In the genomic region with DNA sequence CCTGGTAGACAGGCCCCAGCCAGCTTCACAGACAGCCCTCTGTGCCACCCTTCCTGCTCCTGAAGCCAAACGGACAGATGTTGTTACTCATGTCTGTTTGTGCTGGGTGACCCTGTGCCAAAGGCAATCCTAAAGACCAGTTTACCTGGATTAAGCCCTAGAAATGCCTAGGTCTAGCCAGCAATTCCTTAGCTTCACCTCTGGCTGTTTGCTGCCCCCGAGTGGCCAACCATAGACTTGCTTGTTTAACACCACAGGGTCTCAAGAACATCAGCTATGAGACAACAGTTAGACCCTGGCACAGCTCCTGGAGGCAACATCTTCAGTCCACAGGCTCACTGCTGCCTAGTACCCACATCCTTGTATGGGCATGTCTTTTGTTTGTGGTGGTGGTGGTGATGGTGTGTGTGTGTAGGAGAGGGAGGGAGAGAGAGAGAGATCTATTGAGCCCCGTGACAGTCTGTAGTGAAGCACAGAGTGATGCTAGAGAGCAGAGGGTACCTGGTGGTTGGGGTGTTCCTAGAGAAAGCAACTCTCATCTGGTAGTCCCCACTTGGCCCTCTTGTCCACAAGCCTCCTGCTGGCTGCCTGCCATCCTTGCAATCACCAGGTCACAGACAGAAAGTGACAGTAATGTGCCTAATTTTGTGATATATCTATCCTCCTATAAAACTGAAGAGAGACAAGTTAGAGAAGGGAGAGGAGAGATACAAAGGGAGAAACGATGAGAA, we compare ENCODE assay signal across 9 mouse cellular contexts. TPM values are rescaled to one million over a fixed set of nuclear protein-coding genes. Genes with fewer than 3 reads are reported as not detected.
DNase-seq lines count a peak whose midpoint lies in the region; ATAC-seq and TF ChIP-seq lines count a peak whose summit lies in the region.
"Had no signal": no experiment of that assay in that cellular context is flagged by ENCODE, and none has a peak within 500 bp of the region (broad histone marks: within the 10 kb centered on the region; RNA-seq: fewer than 3 reads in every experiment).

No protein-coding gene starts in this region.

- no peaks in the 10 kb centered on the region for H3K4me1 ChIP-seq in embryonic facial prominence, embryonic 10.5 days
- no peaks in the 10 kb centered on the region for H3K4me1 ChIP-seq in heart, postnatal 0 days (ENCODE audit: control insufficient read depth, insufficient read depth)
- H3K4me1 ChIP-seq in lung, embryonic 16.5 days (replicated peaks; ENCODE audit: control insufficient read depth, insufficient read depth, low read length), result peaks cover 4% of the 10 kb centered on the region; the same call in 1 of the 2 replicates
- H3K4me1 ChIP-seq: heart, embryonic 15.5 days had no signal

- H3K36me3 ChIP-seq in embryonic facial prominence, embryonic 10.5 days (replicated peaks), result peaks cover 27% of the 10 kb centered on the region
- peaks cover 13% of the 10 kb centered on the region for H3K36me3 ChIP-seq in heart, postnatal 0 days (replicated peaks; ENCODE audit: control insufficient read depth, insufficient read depth, low read length)
- peaks cover 4% of the 10 kb centered on the region; the same call in 1 of the 2 replicates for H3K36me3 ChIP-seq in lung, embryonic 16.5 days (ENCODE audit: control insufficient read depth, insufficient read depth, low read length)

- ATAC-seq in CD4-positive, CD25-positive, alpha-beta regulatory T cell, adult 4 months, result peak; percentile 45
- peak; percentile 63 for ATAC-seq in heart, postnatal 0 days (ENCODE audit: insufficient read depth, low read depth)
- ATAC-seq in lung, embryonic 16.5 days (ENCODE audit: low read depth), result peak; percentile 54; the same call in 1 of the 2 replicates

- H3K27ac ChIP-seq in embryonic facial prominence, embryonic 10.5 days (replicated peaks), result no peak overlapping the region
- no peak overlapping the region for H3K27ac ChIP-seq in heart, postnatal 0 days (ENCODE audit: low read depth)
- no peak overlapping the region for H3K27ac ChIP-seq in lung, embryonic 16.5 days (ENCODE audit: low read length)
- H3K27ac ChIP-seq: heart, embryonic 15.5 days had no signal

- peak; percentile 92 for TF ChIP-seq CTCF in heart, postnatal 0 days (IDR thresholded peaks at IDR 0.05; ENCODE audit: low read depth)

- peak; percentile 51 for DNase-seq in adrenal gland, adult 8-10 months
- peak; percentile 80 for DNase-seq in embryonic facial prominence, embryonic 10.5 days (ENCODE audit: low spot score)
- DNase-seq in heart, postnatal 0 days (ENCODE audit: low spot score), result peak; percentile 68
- DNase-seq in kidney, postnatal 36 days, result peak; percentile 79 to 94
- peak; percentile 79 for DNase-seq in retina, postnatal 1 day
- peak; percentile 86 for DNase-seq in urinary bladder, postnatal 14 days (ENCODE audit: low spot score)

- no peaks in the 10 kb centered on the region for H3K27me3 ChIP-seq in embryonic facial prominence, embryonic 10.5 days (replicated peaks; ENCODE audit: low read depth, poor library complexity, severe bottlenecking)
- H3K27me3 ChIP-seq in heart, postnatal 0 days (ENCODE audit: control insufficient read depth, insufficient read depth, low read length), result no peaks in the 10 kb centered on the region
- no peaks in the 10 kb centered on the region for H3K27me3 ChIP-seq in lung, embryonic 16.5 days (ENCODE audit: control insufficient read depth, insufficient read depth, low read depth, low read length)
- H3K27me3 ChIP-seq: heart, embryonic 15.5 days had no signal

- WGBS in embryonic facial prominence, embryonic 10.5 days, result 35% methylated on average over 4 of the region's 4 CpGs
- 21% methylated on average over 4 of the region's 4 CpGs for WGBS in heart, postnatal 0 days
- 25% methylated on average over 4 of the region's 4 CpGs for WGBS in lung, embryonic 16.5 days

- H3K9ac ChIP-seq in heart, postnatal 0 days (replicated peaks; ENCODE audit: low read depth, low read length), result no peak overlapping the region
- no peak overlapping the region for H3K9ac ChIP-seq in lung, embryonic 16.5 days (ENCODE audit: low read length)
- H3K9ac ChIP-seq: heart, embryonic 15.5 days had no signal

- TF ChIP-seq EP300 in heart, postnatal 0 days (IDR thresholded peaks at IDR 0.05; ENCODE audit: low read depth), result no peak

- no peaks in the 10 kb centered on the region for H3K9me3 ChIP-seq in embryonic facial prominence, embryonic 10.5 days
- H3K9me3 ChIP-seq in heart, postnatal 0 days (replicated peaks; ENCODE audit: control insufficient read depth, low read length), result no peaks in the 10 kb centered on the region
- no peaks in the 10 kb centered on the region for H3K9me3 ChIP-seq in lung, embryonic 16.5 days (ENCODE audit: control insufficient read depth, low read length)
- H3K9me3 ChIP-seq: heart, embryonic 15.5 days had no signal

- H3K4me2 ChIP-seq in heart, postnatal 0 days (ENCODE audit: low read depth, low read length), result no peak overlapping the region
- H3K4me2 ChIP-seq in lung, embryonic 16.5 days (ENCODE audit: low read depth, low read length), result no peak overlapping the region
- H3K4me2 ChIP-seq: heart, embryonic 15.5 days had no signal

- no peak overlapping the region for H3K4me3 ChIP-seq in embryonic facial prominence, embryonic 10.5 days
- H3K4me3 ChIP-seq in heart, postnatal 0 days (ENCODE audit: low read depth, low read length), result no peak overlapping the region
- no peak overlapping the region for H3K4me3 ChIP-seq in lung, embryonic 16.5 days (ENCODE audit: low read length)
- H3K4me3 ChIP-seq: heart, embryonic 15.5 days had no signal

RNA-seq across cellular contexts. Expression of a gene that starts 7.8 kb away (rescaled TPM):
- polyA plus RNA-seq in CD4-positive, CD25-positive, alpha-beta regulatory T cell, adult 4 months (2017; shearing (Covaris generic)), result 10 to 100 TPM; 36.9 to 71.7 TPM
- total RNA-seq in adrenal gland, adult 8-10 months (2022), result 10 to 100 TPM; 21.0 to 27.9 (median 23.6) TPM
- 87.7 and 93.0 TPM in 2 replicates for polyA plus RNA-seq in embryonic facial prominence, embryonic 10.5 days (2016; fragmentation: Nextera tagmentation; extraction: Ambion mirVana)
- 101 and 103 TPM in 2 replicates for total RNA-seq in heart, postnatal 0 days (2014; rRNA removed; ENCODE audit: low replicate concordance)
- 78.0 and 85.1 TPM in 2 replicates for polyA plus RNA-seq in heart, postnatal 0 days (2015; fragmentation: Nextera tagmentation; extraction: Ambion mirVana)
- polyA plus RNA-seq in lung, embryonic 16.5 days (2015; fragmentation: Nextera tagmentation; extraction: Ambion mirVana), result 36.7 and 40.3 TPM in 2 replicates

RNA-seq across cellular contexts. Expression of a gene that starts 14.9 kb away (rescaled TPM):
- polyA plus RNA-seq in CD4-positive, CD25-positive, alpha-beta regulatory T cell, adult 4 months (2017; shearing (Covaris generic)), result 10 to 100 TPM in 1 of 2 experiments, 1 to 10 TPM in 1; 5.0 to 10.7 TPM
- 10 to 100 TPM; 14.7 to 35.0 (median 28.1) TPM for total RNA-seq in adrenal gland, adult 8-10 months (2022)
- polyA plus RNA-seq in embryonic facial prominence, embryonic 10.5 days (2016; fragmentation: Nextera tagmentation; extraction: Ambion mirVana), result 2.4 and 2.7 TPM in 2 replicates
- 0.70 and 3.6 TPM in 2 replicates for total RNA-seq in heart, postnatal 0 days (2014; rRNA removed; ENCODE audit: low replicate concordance)
- polyA plus RNA-seq in heart, postnatal 0 days (2015; fragmentation: Nextera tagmentation; extraction: Ambion mirVana), result 1.9 and 2.0 TPM in 2 replicates
- polyA plus RNA-seq in lung, embryonic 16.5 days (2015; fragmentation: Nextera tagmentation; extraction: Ambion mirVana), result 2.9 and 3.3 TPM in 2 replicates

RNA-seq across cellular contexts. Expression of a gene that starts 25.5 kb away (rescaled TPM):
- polyA plus RNA-seq in CD4-positive, CD25-positive, alpha-beta regulatory T cell, adult 4 months (2017; shearing (Covaris generic)), result 10 to 100 TPM; 20.2 to 33.9 TPM
- total RNA-seq in adrenal gland, adult 8-10 months (2022), result 10 to 100 TPM; 33.9 to 48.4 (median 40.5) TPM
- 70.1 and 71.9 TPM in 2 replicates for polyA plus RNA-seq in embryonic facial prominence, embryonic 10.5 days (2016; fragmentation: Nextera tagmentation; extraction: Ambion mirVana)
- total RNA-seq in heart, postnatal 0 days (2014; rRNA removed; ENCODE audit: low replicate concordance), result 10.1 and 12.3 TPM in 2 replicates
- 8.3 and 8.7 TPM in 2 replicates for polyA plus RNA-seq in heart, postnatal 0 days (2015; fragmentation: Nextera tagmentation; extraction: Ambion mirVana)
- 26.2 and 27.0 TPM in 2 replicates for polyA plus RNA-seq in lung, embryonic 16.5 days (2015; fragmentation: Nextera tagmentation; extraction: Ambion mirVana)

RNA-seq across cellular contexts. Expression of a gene that starts 25.5 kb away (rescaled TPM):
- polyA plus RNA-seq in CD4-positive, CD25-positive, alpha-beta regulatory T cell, adult 4 months (2017; shearing (Covaris generic)), result under 1 TPM; 0.16 to 0.19 TPM
- total RNA-seq in adrenal gland, adult 8-10 months (2022), result 10 to 100 TPM; 15.5 to 32.7 (median 24.5) TPM
- 8.9 and 9.2 TPM in 2 replicates for polyA plus RNA-seq in embryonic facial prominence, embryonic 10.5 days (2016; fragmentation: Nextera tagmentation; extraction: Ambion mirVana)
- total RNA-seq in heart, postnatal 0 days (2014; rRNA removed; ENCODE audit: low replicate concordance), result 12.6 and 19.8 TPM in 2 replicates
- 10.0 and 11.6 TPM in 2 replicates for polyA plus RNA-seq in heart, postnatal 0 days (2015; fragmentation: Nextera tagmentation; extraction: Ambion mirVana)
- 28.3 and 28.9 TPM in 2 replicates for polyA plus RNA-seq in lung, embryonic 16.5 days (2015; fragmentation: Nextera tagmentation; extraction: Ambion mirVana)

RNA-seq across cellular contexts. Expression of a gene that starts 32.9 kb away (rescaled TPM):
- 10 to 100 TPM; 12.5 to 13.5 TPM for polyA plus RNA-seq in CD4-positive, CD25-positive, alpha-beta regulatory T cell, adult 4 months (2017; shearing (Covaris generic))
- 10 to 100 TPM; 30.7 to 46.1 (median 39.2) TPM for total RNA-seq in adrenal gland, adult 8-10 months (2022)
- 100 and 103 TPM in 2 replicates for polyA plus RNA-seq in embryonic facial prominence, embryonic 10.5 days (2016; fragmentation: Nextera tagmentation; extraction: Ambion mirVana)
- total RNA-seq in heart, postnatal 0 days (2014; rRNA removed; ENCODE audit: low replicate concordance), result 40.0 and 46.0 TPM in 2 replicates
- polyA plus RNA-seq in heart, postnatal 0 days (2015; fragmentation: Nextera tagmentation; extraction: Ambion mirVana), result 18.6 TPM in 2 replicates
- polyA plus RNA-seq in lung, embryonic 16.5 days (2015; fragmentation: Nextera tagmentation; extraction: Ambion mirVana), result 47.6 and 53.3 TPM in 2 replicates
